Mouse (Mus musculus) ES-E14 (cell line): Measurements from ENCODE around the gene Txlng. TPM values are rescaled to one million over a fixed set of nuclear protein-coding genes. Genes with fewer than 3 reads are reported as not detected.

Source experiments
- DNase-seq: peaks from one replicate; pipeline ENCODE4 v3.0.0-alpha.2; 2013; ENCODE audit warnings: low read depth, low spot score
- H3K27ac ChIP-seq: 2 replicates; pipeline ENCODE4 v1.5.1; 2012; ENCODE audit warnings: low read depth, mild to moderate bottlenecking, low read length, moderate library complexity, mixed read lengths; ENCODE audit not compliant: poor library complexity, insufficient read depth, severe bottlenecking
- H3K36me3 ChIP-seq: 2 replicates; pipeline ENCODE4 v1.6.1; 2012; ENCODE audit warnings: mild to moderate bottlenecking, low read length, moderate library complexity, mixed read lengths; ENCODE audit not compliant: control insufficient read depth, poor library complexity, insufficient read depth, severe bottlenecking
- H3K4me1 ChIP-seq, 2 experiments: fragments of 150-350 bp in 1 of 2; sonication (generic) in 1 of 2; 2 replicates each; pipeline ENCODE4 v1.6.1; 2012; ENCODE audit warnings: low read length in 2 of 2, mild to moderate bottlenecking in 1 of 2, mixed read lengths in 1 of 2; ENCODE audit not compliant: control insufficient read depth in 2 of 2, insufficient read depth in 2 of 2, poor library complexity in 1 of 2
- H3K4me3 ChIP-seq, 2 experiments: fragments of 150-350 bp in 1 of 2; sonication (generic) in 1 of 2; 2 replicates each; pipeline ENCODE4 v1.5.1; 2012; ENCODE audit warnings: low read length in 2 of 2, low read depth in 1 of 2, mild to moderate bottlenecking in 1 of 2, mixed read lengths in 1 of 2; ENCODE audit not compliant: insufficient read depth in 1 of 2, poor library complexity in 1 of 2, severe bottlenecking in 1 of 2
- H3K9ac ChIP-seq: 2 replicates; pipeline ENCODE4 v1.6.1; 2012; ENCODE audit warnings: low read depth, mild to moderate bottlenecking, low read length, mixed read lengths; ENCODE audit not compliant: poor library complexity, insufficient read depth, severe bottlenecking
- H3K9me3 ChIP-seq: fragments of 150-350 bp; sonication (generic); 2 replicates; pipeline ENCODE4 v1.6.1; 2012; ENCODE audit warnings: low read depth, mild to moderate bottlenecking, low read length; ENCODE audit not compliant: control insufficient read depth, insufficient read depth
- CHD2 ChIP-seq: IDR thresholded peaks from 2 replicates; pipeline ENCODE4 v1.6.1; 2014; ENCODE audit warnings: mild to moderate bottlenecking, low read depth, low read length, inconsistent platforms
- HCFC1 ChIP-seq: IDR thresholded peaks from 2 replicates; pipeline ENCODE4 v1.6.1; 2012; ENCODE audit warnings: low read length, inconsistent platforms, borderline replicate concordance; ENCODE audit not compliant: insufficient read depth
- MAFK ChIP-seq: IDR thresholded peaks from 2 replicates; pipeline ENCODE4 v1.6.1; 2014; ENCODE audit warnings: mild to moderate bottlenecking, low read depth, low read length, inconsistent platforms; ENCODE audit not compliant: insufficient read depth
- ZC3H11A ChIP-seq: IDR thresholded peaks from 2 replicates; pipeline ENCODE4 v1.6.1; 2012; ENCODE audit warnings: low read depth, mild to moderate bottlenecking, inconsistent platforms, low read length, borderline replicate concordance
- ZNF384 ChIP-seq: IDR thresholded peaks from 2 replicates; pipeline ENCODE4 v1.6.1; 2012; ENCODE audit warnings: low read depth, low read length, inconsistent platforms
- in situ Hi-C, 2 experiments: fragments of 600-800 bp; cut with MboI; formaldehyde crosslinking; loops; one replicate each; pipeline ENCODE4 v1.15.1; 2025; ENCODE audit warnings: low sequenced_read_pairs in 2 of 2, inconsistent platforms in 1 of 2; ENCODE audit not compliant: unreplicated experiment in 2 of 2
- total RNA-seq: library from RNA; depleted of rRNA; stranded (reverse); fragments of 300-350 nt; gene quantifications from 2 replicates; pipeline ENCODE4 v1.2.3, GENCODE M21; 2012; rRNA removed

Txlng gene
- total RNA-seq, 1 experiment: 42.4 TPM

- Histone ChIP-seq H3K9ac (0 out of 2 replicates have a peak overlapping the region, but pooled peaks have one; percentile 38), H3K9me3 (no peaks in the 10 kb centered on the region), H3K4me1 (peaks cover 1 to 5% of the 10 kb centered on the region in 2 experiments; a peak in 2 of 4 replicates), H3K36me3 (no peaks in the 10 kb centered on the region), H3K27ac (peak overlapping the region; percentile 56; the same call in 1 of the 2 replicates), H3K4me3 (peak overlapping the region; percentile 49 to 77)
- in situ Hi-C loops: no loop called here
- no peak for DNase-seq
- TF ChIP-seq HCFC1 (no peak), MAFK (no peak), ZC3H11A (no peak), CHD2 (no peak), ZNF384 (no peak)
Observed at GRCm38 (mm10) chrX:162734997-162735929, 94.0 kb downstream of the Txlng start.

- no peak overlapping the region for H3K27ac ChIP-seq
- TF ChIP-seq MAFK: no peak
- no peak for TF ChIP-seq HCFC1
- TF ChIP-seq ZNF384: no peak
- no peak for TF ChIP-seq ZC3H11A
- TF ChIP-seq CHD2: no peak
- no peaks in the 10 kb centered on the region for H3K9me3 ChIP-seq
- H3K36me3 ChIP-seq: no peaks in the 10 kb centered on the region
- in situ Hi-C loops: no loop called here
- no peak overlapping the region for H3K9ac ChIP-seq
- H3K4me1 ChIP-seq: peaks cover 0 to 5% of the 10 kb centered on the region in 2 experiments; a peak in 1 of 4 replicates
- no peak for DNase-seq
- no peak overlapping the region for H3K4me3 ChIP-seq
Observed at GRCm38 (mm10) chrX:162730031-162730430, 99.2 kb downstream of the Txlng start.

Other genes starting within 250 kb of the Txlng start
- 1.5 and 2.2 TPM in 2 replicates for gene Reps2, start 185.8 kb downstream of the Txlng start, total RNA-seq
- gene Rbbp7, start 69.1 kb downstream of the Txlng start, total RNA-seq: 158 and 276 TPM in 2 replicates
- 7.1 and 11.8 TPM in 2 replicates for gene Syap1, start 59.0 kb upstream of the Txlng start, total RNA-seq
- 15.1 and 23.4 TPM in 2 replicates for gene Ctps2, start 71.8 kb upstream of the Txlng start, total RNA-seq
- 0.54 TPM in 1 of 2 replicates, not detected in the other for gene S100g, start 135.1 kb upstream of the Txlng start, total RNA-seq